Mouse (Mus musculus) layer of hippocampus, postnatal 14 days (tissue): ENCODE data around the gene Hoxd3. TPM values are rescaled to one million over a fixed set of nuclear protein-coding genes. Genes with fewer than 3 reads are reported as not detected.

Experiments
- DNase-seq, 2 experiments: peaks; one replicate each; pipeline ENCODE4 v3.0.0; 2021 to 2022; ENCODE audit warnings: low spot score in 2 of 2, mixed read lengths in 1 of 2
- total RNA-seq, 2 experiments: library from RNA; stranded (reverse); gene quantifications; 2 replicates each; pipeline ENCODE4 v1.2.3; 2021

Gene Hoxd3
- total RNA-seq, 2 experiments from 2014 or later: not detected

DNA sequence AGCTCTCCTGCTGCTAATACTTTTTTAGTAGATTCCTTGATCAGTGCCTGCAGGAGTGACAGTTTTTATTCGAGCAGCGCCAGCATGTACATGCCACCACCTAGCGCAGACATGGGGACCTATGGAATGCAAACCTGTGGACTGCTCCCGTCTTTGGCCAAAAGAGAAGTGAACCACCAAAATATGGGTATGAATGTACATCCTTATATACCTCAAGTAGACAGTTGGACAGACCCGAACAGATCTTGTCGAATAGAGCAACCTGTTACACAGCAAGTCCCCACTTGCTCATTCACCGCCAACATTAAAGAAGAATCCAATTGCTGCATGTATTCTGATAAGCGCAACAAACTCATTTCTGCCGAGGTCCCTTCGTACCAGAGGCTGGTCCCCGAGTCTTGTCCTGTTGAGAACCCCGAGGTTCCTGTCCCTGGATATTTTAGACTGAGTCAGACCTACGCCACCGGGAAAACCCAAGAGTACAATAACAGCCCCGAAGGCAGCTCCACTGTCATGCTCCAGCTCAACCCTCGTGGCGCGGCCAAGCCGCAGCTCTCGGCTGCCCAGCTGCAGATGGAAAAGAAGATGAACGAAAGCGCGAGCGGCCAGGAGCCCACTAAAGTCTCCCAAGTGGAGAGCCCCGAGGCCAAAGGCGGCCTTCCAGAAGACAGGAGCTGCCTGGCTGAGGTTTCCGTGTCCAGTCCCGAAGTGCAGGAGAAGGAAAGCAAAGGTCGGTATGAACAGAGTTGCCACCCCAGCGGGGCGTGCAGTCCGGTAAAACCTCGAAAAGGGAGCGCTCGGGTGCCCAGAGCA is 19.5 kb upstream of the Hoxd3 start:
- DNase-seq: no peak

DNA sequence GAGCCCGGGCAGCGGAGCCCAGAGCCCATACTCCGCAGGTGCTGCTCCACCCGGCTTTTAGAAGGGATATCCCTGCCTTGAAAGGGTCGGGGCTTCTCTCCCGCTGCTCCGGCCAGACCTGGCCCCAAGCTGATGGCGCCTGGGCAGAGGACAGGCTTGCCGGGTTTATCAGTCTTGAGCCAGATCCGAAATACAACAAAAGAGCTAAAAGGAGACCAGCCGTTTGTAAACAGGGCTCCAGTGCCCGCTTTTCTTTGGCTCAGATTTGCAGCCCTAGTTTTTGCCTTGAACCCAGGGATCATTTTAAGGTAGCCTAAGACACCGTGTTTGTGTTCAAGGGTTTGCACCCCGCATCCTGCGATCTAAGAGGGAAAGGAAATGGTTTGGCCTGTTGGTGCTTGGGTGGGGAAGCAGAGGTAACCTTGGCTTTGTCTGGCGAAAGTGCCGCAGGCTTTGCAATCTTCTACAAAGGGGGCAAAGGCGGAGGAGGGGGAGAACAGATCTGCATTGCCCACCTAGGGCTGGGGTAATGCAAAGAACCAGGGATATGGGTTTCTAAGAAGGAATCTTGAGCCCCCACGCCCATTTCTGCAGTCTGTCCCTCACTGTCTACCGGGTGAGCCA is 18.8 kb upstream of the Hoxd3 start:
- no peak for DNase-seq

DNA sequence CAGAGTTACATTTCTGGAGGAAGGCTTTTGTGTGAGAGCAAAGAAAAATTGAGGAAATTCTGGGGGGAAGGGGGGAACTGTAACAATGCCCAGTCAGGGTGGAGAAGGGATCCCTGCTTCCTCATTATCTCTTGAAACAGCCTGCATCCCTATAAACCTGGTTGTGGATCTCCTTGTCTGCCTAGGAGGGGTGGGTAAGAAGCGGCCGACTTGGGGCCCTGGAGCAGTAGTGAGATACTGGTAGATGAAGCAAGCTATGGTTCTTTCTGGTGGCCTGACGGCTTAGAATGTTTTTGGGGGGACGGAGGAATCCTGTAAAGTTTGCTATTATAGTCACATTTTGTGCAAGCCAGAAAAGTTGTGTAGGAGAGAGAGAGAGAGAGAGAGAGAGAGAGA is 18.3 kb upstream of the Hoxd3 start:
- DNase-seq: no peak

DNA sequence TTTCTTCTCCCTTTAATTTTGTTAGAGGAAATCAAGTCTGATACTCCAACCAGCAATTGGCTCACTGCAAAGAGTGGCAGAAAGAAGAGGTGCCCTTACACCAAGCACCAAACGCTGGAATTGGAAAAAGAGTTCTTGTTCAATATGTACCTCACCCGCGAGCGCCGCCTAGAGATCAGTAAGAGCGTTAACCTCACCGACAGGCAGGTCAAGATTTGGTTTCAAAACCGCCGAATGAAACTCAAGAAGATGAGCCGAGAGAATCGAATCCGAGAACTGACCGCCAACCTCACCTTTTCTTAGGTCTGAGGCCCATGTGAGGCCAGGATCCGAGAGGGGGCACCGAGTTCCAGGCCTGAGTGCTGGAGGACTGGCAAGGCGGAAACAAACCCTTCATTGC is 17.7 kb upstream of the Hoxd3 start:
- DNase-seq: no peak

DNA sequence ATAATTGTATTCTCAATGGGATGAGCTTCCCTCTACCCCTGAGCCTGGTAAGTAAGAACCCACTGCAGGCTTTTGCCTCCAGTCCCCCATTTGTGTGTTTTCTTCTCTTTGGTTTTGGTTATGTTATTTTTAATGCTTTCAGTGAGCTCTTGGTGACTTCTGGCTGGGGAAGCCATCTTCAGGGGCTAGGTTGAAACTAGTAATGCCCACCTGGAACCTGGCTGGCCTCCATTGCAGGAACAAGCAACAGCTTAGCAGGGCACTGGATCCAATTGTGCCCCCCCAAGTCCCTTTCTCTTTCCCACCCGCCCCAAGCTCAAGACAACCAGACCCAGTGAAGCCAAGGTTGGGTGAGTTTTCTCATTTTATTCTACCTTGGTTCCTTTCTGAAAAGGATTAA is 16.3 kb upstream of the Hoxd3 start:
- no peak for DNase-seq

DNA sequence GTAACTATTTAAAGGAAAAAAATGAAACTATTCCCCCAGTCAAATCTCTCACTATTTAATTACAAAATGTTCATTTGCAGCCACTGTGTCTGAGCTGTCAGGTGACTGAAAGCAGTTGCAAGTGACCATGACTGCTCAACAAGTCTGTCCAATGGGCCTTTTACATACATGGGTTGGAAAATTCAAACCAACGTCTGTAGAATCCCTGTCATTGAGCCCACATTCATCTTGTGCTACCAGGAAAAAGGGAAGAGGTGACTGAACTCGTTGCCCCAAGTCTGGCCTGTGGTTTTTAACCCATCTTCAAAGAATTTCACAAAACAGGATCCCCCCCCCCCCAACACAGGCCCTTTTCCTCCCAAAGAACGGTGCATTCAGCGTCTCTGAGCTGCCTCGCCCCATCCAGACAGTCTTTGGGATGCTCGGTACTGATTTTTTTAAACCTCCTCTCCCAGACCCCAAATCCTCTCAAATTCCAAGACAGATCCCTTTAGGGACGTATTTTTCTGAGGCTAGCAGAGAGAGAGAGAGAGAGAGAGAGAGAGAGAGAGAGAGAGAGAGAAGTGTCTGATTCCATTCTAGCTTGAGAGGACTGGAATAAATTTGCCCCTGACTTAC is 15.8 kb upstream of the Hoxd3 start:
- DNase-seq: no peak

DNA sequence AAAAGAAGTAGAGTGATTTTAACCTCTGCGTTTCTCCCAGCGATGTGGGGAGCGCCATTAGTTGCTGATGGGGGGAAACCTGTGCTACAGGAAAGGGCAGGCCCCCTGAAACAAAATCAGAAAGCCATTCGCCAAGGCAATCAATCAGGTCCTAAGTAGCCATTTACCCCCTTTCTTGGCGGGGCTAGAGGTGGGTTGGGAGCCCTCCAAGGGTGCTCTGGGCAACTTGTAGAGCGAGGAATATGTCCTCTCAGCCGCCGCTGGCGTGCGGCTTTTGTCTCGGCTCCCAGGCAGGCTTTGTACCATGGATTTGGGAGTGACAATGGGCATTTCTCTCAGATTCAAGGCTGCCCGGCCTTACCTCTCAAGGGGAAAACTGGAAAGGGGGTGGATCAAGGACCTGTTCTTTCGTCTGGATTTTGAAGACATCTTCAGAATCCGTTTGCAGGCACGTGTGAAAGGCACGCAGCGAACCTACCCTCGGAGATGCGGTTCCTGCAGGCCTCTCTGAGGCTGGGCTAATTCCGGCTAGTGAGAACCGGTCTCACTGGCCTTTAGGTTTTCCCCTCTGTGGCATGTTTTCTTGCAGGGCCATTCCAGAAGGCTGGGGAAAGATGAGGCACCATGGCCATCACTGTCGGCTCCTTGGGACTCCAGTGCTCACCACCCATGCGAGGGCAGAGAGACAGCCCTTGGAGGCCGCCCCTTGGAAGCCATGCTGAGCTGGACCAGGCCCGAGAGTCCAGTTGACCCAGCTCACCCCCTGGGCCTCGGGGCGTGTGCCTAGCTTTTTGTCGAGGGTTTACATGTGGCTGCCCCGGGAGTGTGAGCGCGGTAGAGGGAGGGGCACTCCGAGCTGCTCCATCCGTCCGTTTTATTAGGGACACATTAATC is 15.0 kb upstream of the Hoxd3 start:
- DNase-seq: no peak

DNA sequence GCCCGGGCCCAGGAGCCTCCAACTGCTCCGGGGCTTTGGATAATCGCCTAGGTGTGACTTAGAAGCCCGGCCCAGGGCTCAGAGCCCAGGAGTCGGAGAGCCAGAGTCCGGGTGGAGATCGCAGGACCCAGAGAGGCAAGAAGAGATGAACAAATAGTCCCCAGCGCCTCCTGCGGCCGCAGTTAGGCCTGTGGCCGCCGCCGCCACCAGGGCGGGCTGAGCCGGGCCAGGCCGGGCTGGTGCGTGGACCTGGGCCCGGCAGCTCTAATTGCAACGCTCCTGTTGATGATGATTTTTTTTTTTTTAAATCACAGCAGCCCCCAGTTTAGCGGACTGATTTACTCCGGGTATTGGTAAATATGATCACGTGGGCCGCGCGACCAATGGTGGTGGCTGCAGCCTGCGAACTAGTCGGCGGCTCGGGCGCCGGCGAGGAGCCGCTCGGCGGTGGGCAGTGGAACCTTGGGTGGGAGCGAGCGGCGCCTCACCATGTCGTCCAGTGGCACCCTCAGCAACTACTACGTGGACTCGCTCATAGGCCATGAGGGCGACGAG is 14.1 kb upstream of the Hoxd3 start, which contains the start of gene Hoxd9:
Gene Hoxd9 (plus strand): TSS at position 161 of the 555 bp plus-strand sequence.
- DNase-seq: no peak

DNA sequence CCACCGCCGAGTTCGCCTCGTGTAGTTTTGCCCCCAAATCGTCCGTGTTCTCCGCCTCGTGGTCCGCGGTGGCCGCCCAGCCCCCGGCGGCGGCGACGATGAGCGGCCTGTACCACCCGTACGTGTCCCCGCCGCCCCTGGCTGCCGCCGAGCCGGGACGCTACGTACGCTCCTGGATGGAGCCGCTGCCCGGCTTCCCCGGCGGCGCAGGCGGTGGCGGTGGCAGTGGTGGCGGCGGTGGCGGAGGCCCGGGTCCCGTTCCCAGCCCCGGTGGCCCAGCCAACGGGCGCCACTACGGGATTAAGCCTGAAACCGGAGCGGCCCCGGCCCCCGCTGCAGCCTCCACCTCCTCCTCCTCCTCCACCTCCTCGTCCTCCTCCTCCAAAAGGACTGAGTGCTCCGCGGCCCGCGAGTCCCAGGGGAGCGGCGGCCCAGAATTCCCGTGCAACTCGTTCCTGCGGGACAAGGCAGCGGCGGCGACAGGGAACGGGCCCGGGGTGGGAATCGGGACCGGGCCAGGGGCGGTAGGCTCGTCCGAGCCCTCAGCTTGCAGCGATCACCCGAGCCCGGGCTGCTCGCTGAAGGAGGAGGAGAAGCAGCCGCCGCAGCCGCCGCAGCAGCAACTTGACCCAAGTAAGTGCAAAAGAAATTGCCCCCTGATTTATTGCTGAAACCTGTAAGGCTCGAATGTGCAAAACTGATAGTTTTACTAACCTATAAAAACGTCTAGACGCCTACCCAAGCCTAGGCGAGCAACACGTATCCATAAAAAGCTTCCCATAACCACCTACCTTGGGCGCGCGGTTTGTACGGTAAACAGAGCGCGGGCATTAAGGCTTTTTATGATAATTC is 13.3 kb upstream of the Hoxd3 start:
- no peak for DNase-seq

DNA sequence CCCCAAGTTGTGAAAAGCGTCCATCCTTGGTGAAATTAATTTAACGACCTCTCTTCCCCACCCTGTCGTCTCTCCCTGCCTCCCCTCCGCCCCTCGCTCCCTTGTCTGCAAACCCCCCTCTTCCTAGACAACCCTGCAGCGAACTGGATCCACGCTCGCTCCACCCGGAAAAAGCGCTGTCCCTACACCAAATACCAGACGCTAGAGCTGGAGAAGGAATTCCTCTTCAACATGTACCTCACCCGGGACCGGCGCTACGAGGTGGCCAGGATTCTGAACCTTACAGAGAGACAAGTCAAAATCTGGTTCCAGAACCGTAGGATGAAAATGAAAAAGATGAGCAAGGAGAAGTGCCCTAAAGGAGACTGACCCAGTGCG is 12.7 kb upstream of the Hoxd3 start:
- DNase-seq: no peak

DNA sequence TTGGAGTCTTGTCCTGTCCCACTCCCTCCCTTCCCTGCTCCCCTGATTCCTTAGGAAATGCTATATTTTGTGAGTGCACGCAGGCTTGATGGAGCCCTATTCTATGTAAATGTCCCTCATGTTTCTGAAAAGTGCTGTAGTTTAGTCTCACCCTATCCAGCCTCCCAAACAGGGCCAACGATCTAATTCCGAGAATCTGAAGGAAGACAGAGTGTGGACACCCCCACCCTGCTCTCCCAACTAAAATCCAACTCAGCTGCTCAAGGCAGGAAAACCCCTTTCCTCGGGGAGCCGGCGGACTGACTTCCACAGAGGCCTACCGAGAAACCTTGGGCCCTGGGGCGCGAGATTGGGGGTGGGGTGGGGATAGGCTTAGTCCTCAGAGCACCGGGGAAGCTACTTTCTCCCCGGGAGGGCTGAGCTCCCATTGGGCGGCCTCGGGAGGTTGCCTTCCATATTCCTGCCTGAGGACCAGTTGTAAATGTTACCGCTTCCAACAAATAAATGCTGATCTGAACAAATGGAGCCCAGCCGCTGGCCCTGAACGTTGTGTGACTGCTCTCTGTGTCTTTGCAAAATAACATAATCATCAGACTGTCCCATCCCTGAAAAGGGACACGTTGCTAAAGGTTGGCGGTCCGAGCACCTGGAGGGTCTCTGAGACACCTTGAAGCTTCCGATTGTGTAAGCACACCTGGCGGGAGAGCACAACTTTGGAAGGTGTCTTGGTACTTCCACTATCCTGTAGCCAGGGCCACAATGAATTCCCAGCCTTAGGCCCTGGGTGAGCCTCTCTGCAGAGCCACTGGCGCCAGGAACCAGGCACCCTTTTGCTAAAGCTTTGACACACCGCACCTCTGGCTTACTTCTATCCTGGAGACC is 11.8 kb upstream of the Hoxd3 start:
- DNase-seq: no peak

DNA sequence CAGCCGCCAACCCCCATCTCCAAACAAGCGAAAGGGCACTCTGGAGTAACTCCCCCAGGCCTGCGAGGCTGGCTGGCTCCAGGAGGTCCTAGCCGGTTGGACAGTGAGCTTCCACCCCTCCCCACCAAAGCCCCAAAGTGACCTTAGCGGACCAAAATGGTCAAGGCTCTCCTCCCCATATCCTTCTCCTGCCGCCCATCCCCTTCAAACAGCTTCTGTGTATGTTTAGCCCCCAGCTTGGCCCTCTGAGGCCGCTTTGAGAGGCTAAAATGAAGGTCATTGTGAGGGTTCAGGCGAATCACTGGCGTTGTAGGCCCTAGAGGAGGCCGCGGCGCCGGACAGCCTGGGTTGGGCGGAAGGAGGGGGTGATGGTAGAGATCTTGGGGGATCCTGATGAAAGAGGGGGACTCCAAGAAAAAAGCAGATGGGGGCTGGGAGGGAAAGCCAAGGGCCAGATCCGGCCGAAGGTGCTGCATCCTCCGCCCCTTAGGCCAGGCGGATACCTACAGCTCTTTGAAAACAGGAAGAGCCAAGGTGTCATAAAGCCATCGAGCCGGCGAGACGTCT is 11.1 kb upstream of the Hoxd3 start:
- DNase-seq: no peak

DNA sequence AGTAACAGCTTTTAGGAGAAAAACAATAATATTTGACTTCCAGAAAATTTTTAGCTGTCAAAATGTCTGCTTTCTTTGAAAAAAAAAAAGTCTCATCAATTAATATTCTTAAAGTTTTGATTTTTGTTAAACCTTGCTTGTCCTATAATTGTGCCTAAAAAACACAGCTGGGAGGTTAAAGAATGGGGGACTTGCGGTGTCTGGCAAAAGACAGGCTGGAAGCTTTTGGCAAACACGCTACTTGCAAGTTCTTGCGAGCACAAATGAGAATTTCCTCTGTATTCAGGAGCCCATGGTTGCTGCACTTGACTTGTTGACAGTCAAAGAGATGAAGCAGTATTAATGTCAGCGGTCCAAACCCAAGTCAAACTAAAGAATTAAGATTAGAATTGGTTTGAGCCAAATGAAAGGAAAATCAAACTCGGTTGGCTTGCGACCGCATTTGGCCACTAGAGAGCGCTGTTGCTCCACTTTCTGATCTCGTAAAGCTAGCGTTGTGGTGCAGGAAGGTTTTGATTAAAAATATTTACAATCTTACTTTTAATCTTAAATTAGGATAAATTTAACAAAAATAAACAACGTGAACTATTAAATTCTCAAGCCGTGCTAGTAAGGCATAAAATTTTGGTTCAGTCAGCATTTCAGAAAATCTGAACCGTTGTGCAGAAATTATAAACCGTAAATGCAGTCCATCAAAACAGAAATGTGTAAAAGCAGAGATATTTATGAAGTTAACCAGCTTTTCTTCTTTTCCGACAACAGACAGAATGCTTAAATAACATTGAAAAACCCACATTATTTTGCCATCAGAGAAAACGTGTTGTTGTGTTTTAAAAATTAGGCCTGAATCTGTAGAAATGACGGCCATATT is 9.5 kb upstream of the Hoxd3 start:
- DNase-seq: peak; percentile 72 to 86

DNA sequence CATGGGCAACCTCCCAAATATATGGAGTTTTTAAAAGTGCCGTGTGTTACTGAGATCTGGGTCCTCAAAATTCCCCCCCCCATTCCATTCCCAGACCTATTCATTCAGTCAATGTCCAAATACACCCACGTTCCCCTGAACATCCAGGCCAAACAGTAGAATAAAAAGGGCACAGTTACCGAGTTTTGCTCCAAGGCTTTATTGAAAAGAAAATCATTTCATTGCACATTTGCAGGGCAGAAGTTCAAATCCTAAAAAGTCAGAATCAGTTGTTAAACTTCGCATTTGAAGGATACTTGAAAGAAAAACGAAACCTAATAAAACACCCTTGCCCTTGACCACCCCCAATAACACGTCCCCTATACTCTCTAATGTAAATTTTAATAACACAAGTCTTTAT is 8.9 kb upstream of the Hoxd3 start:
- DNase-seq: no peak

DNA sequence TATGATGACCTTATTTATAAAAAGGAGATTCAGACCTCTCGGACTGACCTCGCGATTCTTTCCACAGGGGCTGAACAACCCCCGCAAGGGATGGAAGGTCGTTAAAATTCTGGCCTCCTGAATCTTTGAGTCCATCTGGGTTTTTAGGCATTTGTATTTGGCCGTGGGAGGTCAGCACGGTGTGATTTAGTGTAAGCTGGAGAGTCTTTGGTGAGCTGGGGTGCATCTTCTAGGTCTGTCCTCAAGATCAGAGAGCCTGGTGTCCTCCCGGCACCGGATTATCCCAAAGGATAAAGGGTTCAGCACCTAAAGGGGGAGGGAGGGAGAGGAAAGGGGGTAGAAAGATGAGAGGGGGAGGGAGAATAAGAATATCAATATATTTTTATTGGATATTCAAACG is 8.4 kb upstream of the Hoxd3 start:
- DNase-seq: no peak

DNA sequence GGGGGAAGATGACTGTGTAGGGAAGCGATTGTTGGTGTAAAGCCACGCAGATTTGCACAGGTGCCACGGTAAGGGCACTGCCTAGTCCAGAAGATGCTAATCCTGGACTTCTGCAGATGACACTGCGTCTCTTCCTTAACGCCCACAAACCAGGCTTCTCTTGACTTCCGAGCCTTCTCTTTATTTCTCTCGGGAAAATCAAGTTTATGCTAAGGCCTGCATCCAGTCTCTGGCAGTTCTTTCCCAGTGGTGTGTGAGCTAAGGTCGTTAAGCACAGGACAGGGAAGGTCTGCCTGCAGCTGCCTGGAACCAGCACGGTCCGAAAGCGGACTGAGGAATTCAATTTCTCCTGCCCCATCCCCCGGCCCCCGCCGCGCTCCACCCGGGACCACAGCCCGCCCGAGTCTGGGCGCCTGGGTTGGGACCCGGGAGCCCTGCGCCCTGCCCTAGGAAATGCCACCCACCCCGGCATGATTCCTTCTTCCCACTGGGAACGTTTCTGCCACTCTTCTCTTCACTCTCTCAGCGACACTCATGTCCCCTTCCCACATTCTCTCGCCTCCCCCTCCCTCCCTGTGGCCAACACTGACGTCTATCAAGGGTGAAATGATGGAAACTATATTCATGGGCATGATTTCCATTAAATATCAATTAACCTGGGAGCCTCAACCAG is 7.9 kb upstream of the Hoxd3 start:
- no peak for DNase-seq

DNA sequence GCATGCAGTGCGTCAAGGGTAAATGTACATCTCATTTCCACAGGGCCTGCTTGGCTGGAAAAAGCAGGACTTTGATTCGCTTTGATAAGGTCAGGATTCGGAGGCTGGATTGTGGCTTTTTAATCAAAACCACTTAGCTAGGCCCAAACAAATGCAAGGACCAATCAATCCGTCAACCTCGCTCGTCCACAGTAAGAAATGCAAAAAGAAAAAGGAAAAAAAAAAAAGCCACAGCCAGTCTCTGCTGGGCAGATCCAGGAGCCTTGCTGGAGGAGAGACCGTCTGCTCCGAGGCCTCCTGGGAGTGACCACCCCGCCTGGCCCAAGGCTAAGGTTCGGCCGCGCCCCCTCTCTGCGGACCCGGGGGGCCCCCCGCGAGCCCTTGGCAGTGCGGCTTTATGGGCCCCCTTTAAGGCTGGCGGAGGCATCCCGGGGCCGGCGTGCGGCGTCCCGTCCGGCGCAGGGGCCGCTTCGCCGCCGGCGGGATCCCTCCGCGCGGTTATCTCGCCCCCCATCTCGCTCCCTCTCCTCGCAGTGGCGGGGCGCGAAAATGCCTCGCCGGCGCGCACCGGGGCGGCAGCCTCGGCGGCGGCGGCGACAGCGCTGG is 7.2 kb upstream of the Hoxd3 start, which contains the start of gene Hoxd8:
Gene Hoxd8 (plus strand): TSS at position 223 of the 606 bp plus-strand sequence.
- no peak for DNase-seq
